Mouse (Mus musculus) thymus, adult 2 months (tissue): ENCODE measurements at regions not wholly inside any gene's neighbourhood (a gene's known extent, or its start where the extent isn't known, plus 50 kb on each side); places are given as distances from the start of the nearest gene placed in this dataset.

Experiments
- CTCF ChIP-seq: fragments of 200-500 bp; IDR thresholded peaks from 2 replicates; pipeline ENCODE4 v1.5.1; 2012; ENCODE audit warnings: mild to moderate bottlenecking, control low read depth, low read length, moderate library complexity, borderline replicate concordance; ENCODE audit not compliant: control insufficient read depth, poor library complexity, insufficient read depth; ENCODE audit errors: extremely low read depth
- POLR2A ChIP-seq: fragments of 200-500 bp; IDR thresholded peaks from 2 replicates; pipeline ENCODE4 v1.6.1; 2012; ENCODE audit warnings: mild to moderate bottlenecking, low read length, control low read depth, moderate library complexity; ENCODE audit not compliant: control insufficient read depth, poor library complexity, insufficient read depth; ENCODE audit errors: extremely low read depth

DNA sequence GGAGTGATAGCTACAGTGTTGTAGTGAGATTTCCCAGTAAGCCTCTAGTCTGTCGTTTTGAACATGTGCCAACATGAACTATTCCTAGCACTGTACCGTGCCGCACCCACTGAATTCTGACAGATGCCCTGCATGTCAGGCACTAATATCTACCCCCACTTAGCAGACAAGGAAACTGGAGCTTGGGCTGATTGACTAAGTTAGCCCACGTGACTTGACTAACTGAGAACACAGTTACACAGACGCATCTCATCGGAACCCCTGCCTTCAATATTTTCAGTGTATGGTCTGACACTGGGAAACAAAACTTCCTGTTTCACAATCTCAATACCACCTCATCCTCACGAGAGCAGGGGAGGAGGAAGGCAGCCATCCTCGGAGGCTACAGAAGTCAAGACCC lies 72.9 kb upstream of the Ahi1 start:
- TF ChIP-seq CTCF = no peak
- TF ChIP-seq POLR2A = no peak
